Mouse (Mus musculus) layer of hippocampus, adult 11-12 months (tissue): ENCODE results near the gene Nradd.

Source experiments
- DNase-seq: peaks from one replicate; pipeline ENCODE4 v3.0.0; 2022; ENCODE audit warnings: low spot score

The Nradd gene

DNA sequence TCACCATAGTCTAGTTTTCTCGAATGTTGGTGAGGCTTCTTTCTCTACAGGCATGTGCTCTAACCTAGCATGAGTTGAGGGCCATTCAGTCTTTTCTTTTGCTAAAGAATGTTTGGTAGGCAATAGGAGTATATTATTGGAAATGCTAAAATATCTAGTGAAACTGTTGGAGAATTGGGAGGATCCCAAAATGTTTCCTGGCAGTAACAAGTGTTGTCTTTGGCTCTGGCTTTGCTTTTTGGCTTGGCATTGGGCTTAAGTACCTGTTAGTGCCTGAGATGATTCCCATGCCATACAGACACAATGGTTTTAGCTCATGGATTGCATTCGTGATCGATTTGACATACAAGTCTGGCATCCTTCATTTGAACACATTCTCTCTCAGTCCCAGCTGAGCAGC, 12.8 kb downstream of the Nradd start:
- no peak for DNase-seq

DNA sequence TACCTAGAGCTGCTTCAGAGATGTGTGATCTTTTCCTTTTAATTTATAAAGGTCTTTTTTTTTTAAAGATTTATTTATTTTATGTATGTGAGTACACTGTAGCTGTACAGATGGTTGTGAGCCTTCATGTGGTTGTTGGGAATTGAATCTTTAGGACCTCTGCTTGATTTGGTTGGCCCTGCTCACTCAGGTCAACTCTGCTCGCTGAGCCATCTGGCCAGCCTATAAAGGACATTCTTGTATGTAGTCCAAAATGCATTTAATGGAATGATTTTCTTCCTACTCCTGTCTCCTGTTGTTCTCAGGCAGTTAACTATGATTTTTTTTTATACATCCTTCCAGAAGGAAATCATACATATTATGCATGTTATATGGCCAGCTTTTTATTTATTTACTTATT, 40.7 kb downstream of the Nradd start:
- no peak for DNase-seq

DNA sequence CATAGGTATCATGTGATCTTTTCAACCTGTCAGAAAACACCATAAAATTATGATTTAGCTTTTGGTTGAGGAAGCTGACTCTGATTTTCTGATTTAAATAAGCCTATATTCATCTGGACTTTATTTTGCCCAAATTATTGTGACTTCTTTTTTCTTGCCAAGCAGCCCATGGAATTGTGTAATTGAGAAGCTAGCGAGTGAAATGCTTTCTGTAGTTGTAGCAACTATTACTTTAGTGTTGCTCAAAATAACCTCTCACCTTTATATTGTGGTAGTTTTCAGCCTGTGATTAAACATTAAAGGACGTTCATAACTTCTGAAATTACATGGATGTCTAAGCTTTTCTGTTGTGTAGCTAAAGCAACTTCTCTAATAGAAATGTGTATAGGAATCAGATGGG, 42.1 kb downstream of the Nradd start:
- DNase-seq: no peak
